Mouse (Mus musculus) hindbrain, postnatal 0 days (tissue): ENCODE measurements around the gene Bbs4. TPM values are rescaled to one million over a fixed set of nuclear protein-coding genes. Genes with fewer than 3 reads are reported as not detected.

ENCODE experiments used
- ATAC-seq: fragments of 200-750 bp; cut with Nextera tagmentation; 2 replicates; pipeline ENCODE4 v1.8.0; 2017; ENCODE audit warnings: mild to moderate bottlenecking, moderate TSS enrichment, moderate library complexity
- DNase-seq: peaks from one replicate; pipeline ENCODE4 v3.0.0-alpha.2; 2015; ENCODE audit warnings: low spot score
- H3K27ac ChIP-seq: fragments of 300-500 bp; sonication (generic); 2 replicates; pipeline ENCODE4 v1.5.1; 2014; ENCODE audit warnings: mild to moderate bottlenecking
- H3K27me3 ChIP-seq: fragments of 300-500 bp; sonication (generic); 2 replicates; pipeline ENCODE4 v1.6.1; 2014; ENCODE audit warnings: low read length, mixed read lengths; ENCODE audit not compliant: insufficient read depth
- H3K36me3 ChIP-seq: fragments of 300-500 bp; sonication (generic); 2 replicates; pipeline ENCODE4 v1.6.1; 2014; ENCODE audit warnings: low read length, mixed read lengths; ENCODE audit not compliant: insufficient read depth
- H3K4me1 ChIP-seq: fragments of 300-500 bp; sonication (generic); 2 replicates; pipeline ENCODE4 v1.6.1; 2014; ENCODE audit warnings: antibody characterized with exemption, low read length, mixed read lengths; ENCODE audit not compliant: insufficient read depth
- H3K4me2 ChIP-seq: fragments of 300-500 bp; sonication (generic); 2 replicates; pipeline ENCODE4 v1.6.1; 2014; ENCODE audit warnings: low read depth, mild to moderate bottlenecking, low read length, moderate library complexity, mixed read lengths
- H3K4me3 ChIP-seq: fragments of 300-500 bp; sonication (generic); 2 replicates; pipeline ENCODE4 v1.5.1; 2014; ENCODE audit warnings: low read length
- H3K9ac ChIP-seq: fragments of 300-500 bp; sonication (generic); replicated peaks from 2 replicates; pipeline ENCODE4 v1.6.1; 2014; ENCODE audit warnings: mild to moderate bottlenecking, low read length, moderate library complexity, mixed read lengths
- H3K9me3 ChIP-seq: fragments of 300-500 bp; sonication (generic); 2 replicates; pipeline ENCODE4 v1.6.1; 2016; ENCODE audit warnings: low read length, mixed read lengths
- CTCF ChIP-seq: IDR thresholded peaks from 2 replicates; pipeline ENCODE4 v1.5.1; 2016; ENCODE audit warnings: antibody characterized with exemption, control low read depth, low read depth
- WGBS: fragments of 180-500 bp; shearing (Covaris S2); extraction: QIAGEN DNeasy Blood & Tissue Kit; methylation state at CpG from one replicate; pipeline ENCODE4 v1.1.7; 2014; 5-methylcytosine and 5-hydroxymethylcytosine counted together
- polyA plus RNA-seq: library from polyadenylated mRNA; unstranded; fragments of >200 nt; fragmentation: Nextera tagmentation; extraction: Ambion mirVana; gene quantifications from 2 replicates; pipeline ENCODE4 v1.2.1, GENCODE M21; 2015
- total RNA-seq: library from RNA; depleted of rRNA; stranded (reverse); fragments of >200 nt; gene quantifications from 2 replicates; pipeline ENCODE4 v1.2.3, GENCODE M21; 2014

The Bbs4 gene
- total and polyA plus RNA-seq, 2 experiments from 2014 or later: 32.9 to 56.1 TPM

- H3K4me1 ChIP-seq: no peaks in the 10 kb centered on the region
- TF ChIP-seq CTCF: no peak
- DNase-seq (no peak), ATAC-seq (no peak)
- no peak overlapping the region for H3K4me3 ChIP-seq
- no peak overlapping the region for H3K4me2 ChIP-seq
- no peak overlapping the region for H3K9ac ChIP-seq
- H3K9me3 ChIP-seq: no peaks in the 10 kb centered on the region
- WGBS: 94% methylated on average over 3 of the region's 3 CpGs
- H3K27me3 ChIP-seq: no peaks in the 10 kb centered on the region
- no peak overlapping the region for H3K27ac ChIP-seq
- H3K36me3 ChIP-seq: peaks cover 32% of the 10 kb centered on the region; the same call in 1 of the 2 replicates
Measured at GRCm38 (mm10) chr9:59336539-59336938, 16.8 kb downstream of the Bbs4 start.

- peaks cover 36% of the 10 kb centered on the region; the same call in 1 of the 2 replicates for H3K36me3 ChIP-seq
- WGBS: 94% methylated on average over 5 of the region's 5 CpGs
Measured at GRCm38 (mm10) chr9:59330055-59330454, 23.3 kb downstream of the Bbs4 start.

GRCm38 (mm10) chr9:59324351-59324750 is 29.0 kb downstream of the Bbs4 start:
- no peak for ATAC-seq

More at GRCm38 (mm10) chr9:59330055-59330454, 23.3 kb downstream of the Bbs4 start:
- no peaks in the 10 kb centered on the region for H3K27me3 ChIP-seq
- no peak for TF ChIP-seq CTCF
- no peaks in the 10 kb centered on the region for H3K9me3 ChIP-seq
- no peak overlapping the region for H3K4me2 ChIP-seq
- no peak for DNase-seq
- H3K27ac ChIP-seq: no peak overlapping the region
- ATAC-seq: no peak
- H3K4me3 ChIP-seq: no peak overlapping the region
- no peaks in the 10 kb centered on the region for H3K4me1 ChIP-seq
- no peak overlapping the region for H3K9ac ChIP-seq

GRCm38 (mm10) chr9:59316206-59316605 is 37.1 kb downstream of the Bbs4 start:
- H3K27me3 ChIP-seq: no peaks in the 10 kb centered on the region
- no peak for TF ChIP-seq CTCF
- no peak overlapping the region for H3K9ac ChIP-seq
- H3K4me2 ChIP-seq: no peak overlapping the region
- peaks cover 37% of the 10 kb centered on the region for H3K36me3 ChIP-seq
- H3K27ac ChIP-seq: no peak overlapping the region
- H3K4me1 ChIP-seq: no peaks in the 10 kb centered on the region
- no peak overlapping the region for H3K4me3 ChIP-seq
- no peak for DNase-seq
- 87% methylated on average over 3 of the region's 3 CpGs for WGBS
- ATAC-seq: no peak
- H3K9me3 ChIP-seq: no peaks in the 10 kb centered on the region

More at GRCm38 (mm10) chr9:59324351-59324750, 29.0 kb downstream of the Bbs4 start:
- no peak for TF ChIP-seq CTCF
- Histone ChIP-seq H3K9ac (no peak overlapping the region), H3K27me3 (no peaks in the 10 kb centered on the region), H3K4me2 (no peak overlapping the region), H3K36me3 (peaks cover 44% of the 10 kb centered on the region), H3K27ac (no peak overlapping the region), H3K9me3 (no peaks in the 10 kb centered on the region), H3K4me1 (no peaks in the 10 kb centered on the region), H3K4me3 (no peak overlapping the region)
- no peak for DNase-seq

- ATAC-seq (no peak), DNase-seq (no peak)
- TF ChIP-seq CTCF: no peak
- H3K9ac ChIP-seq: no peak overlapping the region
- no peaks in the 10 kb centered on the region for H3K27me3 ChIP-seq
- 61% methylated on average over 3 of the region's 3 CpGs for WGBS
- H3K4me3 ChIP-seq: no peak overlapping the region
- H3K4me2 ChIP-seq: no peak overlapping the region
- no peak overlapping the region for H3K27ac ChIP-seq
- peaks cover 39% of the 10 kb centered on the region for H3K36me3 ChIP-seq
- no peaks in the 10 kb centered on the region for H3K4me1 ChIP-seq
- no peaks in the 10 kb centered on the region for H3K9me3 ChIP-seq
Measured at GRCm38 (mm10) chr9:59311284-59311670, 42.0 kb downstream of the Bbs4 start.

- H3K9me3 ChIP-seq: no peaks in the 10 kb centered on the region
- no peaks in the 10 kb centered on the region for H3K27me3 ChIP-seq
- no peaks in the 10 kb centered on the region for H3K4me1 ChIP-seq
- peaks cover 39% of the 10 kb centered on the region for H3K36me3 ChIP-seq
- H3K4me2 ChIP-seq: no peak overlapping the region
- WGBS: 86% methylated on average over 8 of the region's 8 CpGs
- H3K9ac ChIP-seq: no peak overlapping the region
- DNase-seq (no peak), ATAC-seq (no peak)
- H3K4me3 ChIP-seq: no peak overlapping the region
- H3K27ac ChIP-seq: no peak overlapping the region
- no peak for TF ChIP-seq CTCF
Measured at GRCm38 (mm10) chr9:59310582-59311283, 42.6 kb downstream of the Bbs4 start.

- no peaks in the 10 kb centered on the region for H3K27me3 ChIP-seq
- TF ChIP-seq CTCF: no peak
- no peak overlapping the region for H3K27ac ChIP-seq
- no peak overlapping the region for H3K4me2 ChIP-seq
- H3K9ac ChIP-seq: no peak overlapping the region
- no peak overlapping the region for H3K4me3 ChIP-seq
- 98% methylated on average over 2 of the region's 2 CpGs for WGBS
- peaks cover 14% of the 10 kb centered on the region; the same call in 1 of the 2 replicates for H3K36me3 ChIP-seq
- no peaks in the 10 kb centered on the region for H3K9me3 ChIP-seq
- ATAC-seq (no peak), DNase-seq (no peak)
- H3K4me1 ChIP-seq: no peaks in the 10 kb centered on the region
Measured at GRCm38 (mm10) chr9:59307890-59308289, 45.4 kb downstream of the Bbs4 start.
